Mouse (Mus musculus): ENCODE measurements around the gene Faim. TPM values are rescaled to one million over a fixed set of nuclear protein-coding genes. Genes with fewer than 3 reads are reported as not detected.

Gene Faim
- polyA plus RNA-seq (2017; shearing (Covaris generic)) = 68.6 TPM

GRCm38 (mm10) chr9:98985800-98986475 is at the start of gene Faim:
Gene Faim (plus strand): TSS chr9:98986373.

GRCm38 (mm10) chr9:98955103-98955715 is 31.0 kb upstream of the Faim start, which contains the start of gene Foxl2:
Gene Foxl2 (plus strand): TSS chr9:98955288.

GRCm38 (mm10) chr9:99035575-99035974 is 49.4 kb downstream of the Faim start, which contains the start of gene Gm1123:
Gene Gm1123 (minus strand): TSS chr9:99035715.

Other genes with a start within 250 kb of the Faim start
- gene Prr23a1, start 143.9 kb upstream of the Faim start, polyA plus RNA-seq (2017; shearing (Covaris generic)) = not detected
- gene Prr23a2, start 129.9 kb upstream of the Faim start, polyA plus RNA-seq (2017; shearing (Covaris generic)) = not detected
- gene Prr23a3, start 121.6 kb upstream of the Faim start, polyA plus RNA-seq (2017; shearing (Covaris generic)) = not detected
- gene 7420426K07Rik, start 83.3 kb upstream of the Faim start, polyA plus RNA-seq (2017; shearing (Covaris generic)) = not detected
- gene Foxl2, start 31.1 kb upstream of the Faim start, polyA plus RNA-seq (2017; shearing (Covaris generic)) = not detected
- 1.2 TPM for gene Gm1123, start 49.3 kb downstream of the Faim start, polyA plus RNA-seq (2017; shearing (Covaris generic))
- gene Pik3cb, start 154.2 kb downstream of the Faim start, polyA plus RNA-seq (2017; shearing (Covaris generic)) = 1.7 TPM

Data from CD4-positive, CD25-positive, alpha-beta regulatory T cell, adult 9 weeks (primary cell).